Mouse (Mus musculus) heart, postnatal 0 days (tissue): ENCODE results near the gene Gfpt2.

Experiments used
- CTCF ChIP-seq: IDR thresholded peaks from 2 replicates; pipeline ENCODE4 v1.5.1; 2016; ENCODE audit warnings: antibody characterized with exemption, control low read depth, low read depth
- EP300 ChIP-seq: IDR thresholded peaks from 2 replicates; pipeline ENCODE4 v1.6.1; 2016; ENCODE audit warnings: antibody characterized with exemption, low read depth

DNA sequence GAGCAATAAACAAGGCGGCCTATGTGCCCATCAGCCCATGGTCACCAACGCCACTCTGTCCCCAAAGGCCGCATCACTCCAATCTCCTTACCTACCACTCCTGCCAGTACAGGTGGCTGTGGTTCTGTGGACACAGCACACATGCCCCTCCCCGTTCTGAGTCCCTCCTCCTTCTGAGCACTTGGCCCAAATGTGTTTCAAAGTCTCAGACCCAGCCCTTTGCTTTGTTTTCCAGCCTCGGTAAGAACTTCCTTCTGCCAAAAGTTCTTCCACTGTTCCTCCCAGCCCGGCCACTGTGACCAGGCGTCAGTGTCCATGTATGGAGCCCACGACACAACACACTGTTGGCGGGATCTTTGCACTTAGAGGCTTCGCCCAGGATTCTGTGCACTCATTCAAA lies 50.3 kb downstream of the Gfpt2 start:
- no peak for TF ChIP-seq CTCF
- TF ChIP-seq EP300 = no peak
